ENCODE assay signal across 8 mouse cellular contexts in the genomic region with DNA sequence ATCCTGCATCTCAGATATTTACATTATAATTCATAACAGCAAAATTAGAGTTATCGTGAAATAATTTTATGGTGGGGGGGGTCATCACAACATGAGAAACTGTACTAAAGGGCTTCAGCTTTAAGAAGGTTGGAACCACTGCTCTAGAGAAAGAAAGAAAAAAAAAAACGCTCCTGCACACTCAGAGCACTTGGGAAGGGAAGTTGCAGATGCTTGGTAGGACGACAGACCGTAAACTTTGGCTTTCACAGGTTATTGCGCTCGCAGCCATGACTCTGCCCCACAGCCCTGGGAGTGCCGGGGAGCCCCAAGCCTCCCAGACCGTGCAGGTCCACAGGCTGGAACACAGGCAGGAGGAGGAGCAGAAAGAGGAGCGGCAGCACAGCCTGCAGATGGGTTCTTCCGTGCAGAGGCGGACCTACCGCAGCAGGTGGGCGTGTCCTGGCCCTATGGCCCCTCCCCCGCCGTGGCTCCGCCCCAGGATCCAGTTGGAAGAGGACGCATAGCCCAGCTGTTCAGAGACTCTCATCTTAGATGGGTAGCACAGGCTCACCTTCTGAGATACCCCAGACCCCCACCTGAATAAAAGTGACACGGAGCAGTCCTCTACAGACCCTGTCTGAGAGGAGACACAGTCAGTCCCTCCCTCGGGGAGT. TPM values are rescaled to one million over a fixed set of nuclear protein-coding genes. Genes with fewer than 3 reads are reported as not detected.
DNase-seq lines count a peak whose midpoint lies in the region; ATAC-seq and TF ChIP-seq lines count a peak whose summit lies in the region.

No protein-coding gene starts in this region.

- H3K27me3 ChIP-seq in embryonic facial prominence, embryonic 12.5 days: no peaks in the 10 kb centered on the region
- no peaks in the 10 kb centered on the region for H3K27me3 ChIP-seq in heart, embryonic 15.5 days
- H3K27me3 ChIP-seq in neural tube, embryonic 13.5 days: no peaks in the 10 kb centered on the region

- peak overlapping the region; percentile 25; the same call in 1 of the 2 replicates for H3K4me3 ChIP-seq in embryonic facial prominence, embryonic 12.5 days
- peak overlapping the region; percentile 42 for H3K4me3 ChIP-seq in heart, embryonic 15.5 days
- no peak overlapping the region for H3K4me3 ChIP-seq in lung, adult 2 months (replicated peaks; ENCODE audit: extremely low read depth, low read depth, low read length)
- peak overlapping the region; percentile 28 for H3K4me3 ChIP-seq in neural tube, embryonic 13.5 days

- H3K9me3 ChIP-seq in embryonic facial prominence, embryonic 12.5 days: no peaks in the 10 kb centered on the region
- H3K9me3 ChIP-seq in heart, embryonic 15.5 days (replicated peaks): no peaks in the 10 kb centered on the region
- H3K9me3 ChIP-seq in neural tube, embryonic 13.5 days: no peaks in the 10 kb centered on the region

- no peak overlapping the region for H3K9ac ChIP-seq in embryonic facial prominence, embryonic 12.5 days
- H3K9ac ChIP-seq in heart, embryonic 15.5 days: 0 out of 2 replicates have a peak overlapping the region, but pooled peaks have one; percentile 31
- H3K9ac ChIP-seq in neural tube, embryonic 13.5 days: peak overlapping the region; percentile 53; the same call in 1 of the 2 replicates

- no peak for TF ChIP-seq CTCF in lung, adult 2 months (IDR thresholded peaks at IDR 0.05; ENCODE audit: insufficient read depth, low read length)

- H3K36me3 ChIP-seq in embryonic facial prominence, embryonic 12.5 days: no peaks in the 10 kb centered on the region
- H3K36me3 ChIP-seq in heart, embryonic 15.5 days: no peaks in the 10 kb centered on the region
- H3K36me3 ChIP-seq in neural tube, embryonic 13.5 days: no peaks in the 10 kb centered on the region

- TF ChIP-seq POLR2A in lung, adult 2 months (IDR thresholded peaks at IDR 0.05; ENCODE audit: borderline replicate concordance, extremely low read depth, low read depth, low read length): no peak

- no peaks in the 10 kb centered on the region for H3K4me1 ChIP-seq in embryonic facial prominence, embryonic 12.5 days
- peaks cover 14% of the 10 kb centered on the region for H3K4me1 ChIP-seq in heart, embryonic 15.5 days (replicated peaks)
- H3K4me1 ChIP-seq in lung, adult 2 months (ENCODE audit: control insufficient read depth, insufficient read depth, low read length): no peaks in the 10 kb centered on the region
- peaks cover 12% of the 10 kb centered on the region; the same call in 1 of the 2 replicates for H3K4me1 ChIP-seq in neural tube, embryonic 13.5 days (replicated peaks)

- peak; percentile 65; the same call in 1 of the 2 replicates for ATAC-seq in embryonic facial prominence, embryonic 12.5 days (ENCODE audit: insufficient number of reproducible peaks, insufficient read depth, low FRiP score, low TSS enrichment)
- peak; percentile 59 for ATAC-seq in heart, embryonic 15.5 days (replicated peaks; ENCODE audit: insufficient number of reproducible peaks, insufficient read depth, low FRiP score, low read depth)
- ATAC-seq in neural tube, embryonic 13.5 days (ENCODE audit: low read depth): peak; percentile 57; the same call in 1 of the 2 replicates

- 10% methylated on average over 19 of the region's 19 CpGs for whole genome bisulfite sequencing in embryonic facial prominence, embryonic 12.5 days
- WGBS in heart, embryonic 15.5 days: 10% methylated on average over 19 of the region's 19 CpGs
- 7% methylated on average over 19 of the region's 19 CpGs for whole genome bisulfite sequencing in lung, adult 2 months
- 8% methylated on average over 19 of the region's 19 CpGs for WGBS in neural tube, embryonic 13.5 days

- peak overlapping the region; percentile 50 for H3K4me2 ChIP-seq in embryonic facial prominence, embryonic 12.5 days (replicated peaks)
- H3K4me2 ChIP-seq in heart, embryonic 15.5 days: peak overlapping the region; percentile 63
- H3K4me2 ChIP-seq in neural tube, embryonic 13.5 days: peak overlapping the region; percentile 51

- intact Hi-C loops in heart, postnatal 25 days (cut with DNase I): no loop called here

- H3K27ac ChIP-seq in embryonic facial prominence, embryonic 12.5 days: no peak overlapping the region
- H3K27ac ChIP-seq in heart, embryonic 15.5 days: no peak overlapping the region
- no peak overlapping the region for H3K27ac ChIP-seq in neural tube, embryonic 13.5 days (replicated peaks)

- peak; percentile 20 to 24 for DNase-seq in heart, adult 18-20 months
- no peak for DNase-seq in heart, postnatal 25 days (ENCODE audit: low spot score)
- peak; percentile 90 for DNase-seq in kidney, postnatal 10 days
- peak; percentile 51 for DNase-seq in lung, adult 2 months
- peak; percentile 68 for DNase-seq in testis, postnatal 14 days (ENCODE audit: low spot score)

RNA-seq across cellular contexts. Expression of a gene that starts 2.9 kb away (rescaled TPM):
- total RNA-seq in heart, adult 18-20 months (2021): 1 to 10 TPM in 1 of 2 experiments, under 1 TPM in 1; 0.62 to 1.1 TPM
- under 1 TPM; 0.64 to 0.88 TPM for total RNA-seq in heart, postnatal 25 days (2021)
- 1.1 and 1.3 TPM in 2 replicates for polyA plus RNA-seq in embryonic facial prominence, embryonic 12.5 days (2016; fragmentation: Nextera tagmentation; extraction: Ambion mirVana)
- 0.20 and 0.52 TPM in 2 replicates for polyA plus RNA-seq in heart, embryonic 15.5 days (2015; fragmentation: Nextera tagmentation; extraction: Ambion mirVana)
- polyA plus RNA-seq in lung, adult 2 months (2012; rRNA removed): 0.44 and 3.1 TPM in 2 replicates
- 0.33 and 0.83 TPM in 2 replicates for polyA plus RNA-seq in neural tube, embryonic 13.5 days (2015; fragmentation: Nextera tagmentation; extraction: Ambion mirVana)

RNA-seq across cellular contexts. Expression of a gene that starts 34.4 kb away (rescaled TPM):
- total RNA-seq in heart, adult 18-20 months (2021): under 1 TPM; 0.17 to 0.46 TPM
- total RNA-seq in heart, postnatal 25 days (2021): under 1 TPM; 0.13 to 0.28 TPM
- polyA plus RNA-seq in embryonic facial prominence, embryonic 12.5 days (2016; fragmentation: Nextera tagmentation; extraction: Ambion mirVana): not detected in 2 replicates
- 0.06 TPM in 2 replicates for polyA plus RNA-seq in heart, embryonic 15.5 days (2015; fragmentation: Nextera tagmentation; extraction: Ambion mirVana)
- 2.0 and 3.0 TPM in 2 replicates for polyA plus RNA-seq in lung, adult 2 months (2012; rRNA removed)
- polyA plus RNA-seq in neural tube, embryonic 13.5 days (2015; fragmentation: Nextera tagmentation; extraction: Ambion mirVana): not detected in 2 replicates
